Mouse (Mus musculus) stomach, embryonic 14.5 days (tissue): ENCODE results near the gene Ide. TPM values are rescaled to one million over a fixed set of nuclear protein-coding genes. Genes with fewer than 3 reads are reported as not detected.
"Not testable (repeated sequence)": the region's sequence is repeated elsewhere in the genome, so short reads cannot be mapped to it uniquely, and the experiment has no call there.

Experiments used
- ATAC-seq: fragments of 200-750 bp; cut with Nextera tagmentation; 2 replicates; pipeline ENCODE4 v1.8.0; 2017; ENCODE audit warnings: low read depth, moderate TSS enrichment; ENCODE audit not compliant: insufficient number of reproducible peaks, insufficient read depth, low FRiP score
- H3K27ac ChIP-seq: fragments of 300-500 bp; sonication (generic); 2 replicates; pipeline ENCODE4 v1.5.1; 2014; ENCODE audit warnings: mild to moderate bottlenecking, low read length, moderate library complexity, mixed read lengths
- H3K27me3 ChIP-seq: fragments of 300-500 bp; sonication (generic); 2 replicates; pipeline ENCODE4 v1.6.1; 2014; ENCODE audit warnings: low read length, control low read depth, mixed read lengths; ENCODE audit not compliant: control insufficient read depth, insufficient read depth
- H3K36me3 ChIP-seq: fragments of 300-500 bp; sonication (generic); 2 replicates; pipeline ENCODE4 v1.6.1; 2014; ENCODE audit warnings: mild to moderate bottlenecking, control low read depth, low read length, moderate library complexity, mixed read lengths; ENCODE audit not compliant: control insufficient read depth, insufficient read depth
- H3K4me1 ChIP-seq: fragments of 300-500 bp; sonication (generic); 2 replicates; pipeline ENCODE4 v1.6.1; 2014; ENCODE audit warnings: low read length, control low read depth, mixed read lengths; ENCODE audit not compliant: control insufficient read depth, insufficient read depth
- H3K4me2 ChIP-seq: fragments of 300-500 bp; sonication (generic); replicated peaks from 2 replicates; pipeline ENCODE4 v1.6.1; 2014; ENCODE audit warnings: low read depth, low read length, control low read depth
- H3K4me3 ChIP-seq: fragments of 300-500 bp; sonication (generic); 2 replicates; pipeline ENCODE4 v1.5.1; 2014; ENCODE audit warnings: low read depth, low read length, control low read depth
- H3K9ac ChIP-seq: fragments of 300-500 bp; sonication (generic); replicated peaks from 2 replicates; pipeline ENCODE4 v1.6.1; 2014; ENCODE audit warnings: low read depth, mild to moderate bottlenecking, control low read depth, low read length, moderate library complexity, mixed read lengths
- H3K9me3 ChIP-seq: fragments of 300-500 bp; sonication (generic); 2 replicates; pipeline ENCODE4 v1.6.1; 2016; ENCODE audit warnings: low read depth, low read length, control low read depth; ENCODE audit not compliant: control insufficient read depth
- WGBS: fragments of 180-500 bp; shearing (Covaris S2); extraction: QIAGEN DNeasy Blood & Tissue Kit; methylation state at CpG from one replicate; pipeline ENCODE4 v1.1.7; 2014; 5-methylcytosine and 5-hydroxymethylcytosine counted together
- polyA plus RNA-seq: library from polyadenylated mRNA; unstranded; fragments of >200 nt; fragmentation: Nextera tagmentation; extraction: Ambion mirVana; gene quantifications from 2 replicates; pipeline ENCODE4 v1.2.1, GENCODE M21; 2014

Gene Ide
- polyA plus RNA-seq, 1 experiment from 2014 or later, result 49.0 TPM

DNA sequence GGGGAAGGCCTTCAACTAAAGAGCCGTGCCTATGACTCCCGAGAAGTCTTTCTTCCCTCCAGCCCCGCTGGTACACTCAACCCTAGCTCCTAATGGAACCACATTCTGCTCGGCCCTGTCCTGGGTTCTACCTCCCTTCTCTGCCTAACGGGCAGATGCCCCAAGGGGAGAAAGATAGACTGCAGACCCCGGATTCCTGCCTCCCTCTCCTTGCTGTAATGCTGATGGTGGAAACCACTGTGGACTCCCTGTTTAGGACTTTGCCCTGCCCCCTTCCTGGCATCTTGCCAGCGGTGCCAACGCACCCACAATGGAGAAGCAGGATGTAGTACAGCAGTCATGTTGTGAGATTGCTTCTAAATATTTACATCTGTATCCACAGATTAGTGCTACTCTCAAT, 101.8 kb downstream of the Ide start:
- WGBS, result 56% methylated on average over 8 of the region's 8 CpGs
- no peak for ATAC-seq

DNA sequence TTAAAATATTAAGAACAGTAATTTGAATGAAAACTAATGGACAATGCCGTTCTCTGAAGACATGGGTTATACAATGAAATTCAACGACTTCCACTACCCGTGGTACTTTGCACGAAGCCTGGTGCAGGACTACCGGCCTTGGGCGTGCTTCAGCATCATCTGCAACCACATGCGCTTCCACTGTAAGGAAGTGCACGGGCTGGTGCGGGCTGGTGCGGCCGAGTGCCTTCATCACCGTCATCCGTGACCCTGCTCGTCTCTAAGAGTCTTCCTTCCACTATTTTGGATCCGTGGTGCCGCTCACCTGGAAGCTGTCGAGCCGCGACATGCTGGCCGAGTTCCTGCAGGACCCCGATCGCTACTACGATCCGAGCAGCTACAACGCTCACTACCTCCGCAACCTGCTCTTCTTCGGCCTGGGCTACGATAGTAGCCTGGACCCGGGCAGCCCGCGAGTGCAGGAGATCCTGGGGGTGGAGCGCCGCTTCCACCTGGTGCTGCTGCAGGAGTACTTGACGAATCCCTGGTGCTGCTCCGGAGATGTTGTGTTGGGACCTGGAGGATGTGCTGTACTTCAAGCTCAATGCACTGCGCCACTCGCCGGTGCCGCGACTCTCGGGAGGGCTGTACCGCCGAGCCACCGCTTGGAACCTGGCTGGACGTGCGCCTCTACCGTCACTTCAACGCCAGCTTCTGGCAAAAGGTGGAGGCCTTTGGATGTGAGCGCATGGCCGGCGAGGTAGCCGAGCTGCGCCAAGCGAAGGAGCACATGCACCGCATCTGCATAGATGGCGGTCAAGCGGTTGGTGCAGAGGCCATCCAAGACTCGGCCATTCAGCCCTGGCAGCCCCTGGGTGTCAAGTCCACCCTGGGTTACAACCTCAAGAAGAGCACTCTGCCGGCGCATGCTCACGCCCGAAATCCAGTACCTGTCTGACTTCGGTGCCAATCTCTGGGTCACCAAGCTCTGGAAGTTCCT, 103.8 kb downstream of the Ide start:
- ATAC-seq, result 0 out of 2 replicates have a peak, but pooled peaks have one; percentile 25
- no peak overlapping the region for H3K9ac ChIP-seq

More for the DNA sequence above, 101.8 kb downstream of the Ide start:
- H3K27me3 ChIP-seq, result peaks cover 22% of the 10 kb centered on the region; the same call in 1 of the 2 replicates
- H3K9me3 ChIP-seq, result no peaks in the 10 kb centered on the region
- no peak overlapping the region for H3K27ac ChIP-seq
- no peaks in the 10 kb centered on the region for H3K4me1 ChIP-seq
- no peak overlapping the region for H3K4me3 ChIP-seq
- H3K4me2 ChIP-seq, result no peak overlapping the region
- no peak overlapping the region for H3K9ac ChIP-seq
- no peaks in the 10 kb centered on the region for H3K36me3 ChIP-seq

DNA sequence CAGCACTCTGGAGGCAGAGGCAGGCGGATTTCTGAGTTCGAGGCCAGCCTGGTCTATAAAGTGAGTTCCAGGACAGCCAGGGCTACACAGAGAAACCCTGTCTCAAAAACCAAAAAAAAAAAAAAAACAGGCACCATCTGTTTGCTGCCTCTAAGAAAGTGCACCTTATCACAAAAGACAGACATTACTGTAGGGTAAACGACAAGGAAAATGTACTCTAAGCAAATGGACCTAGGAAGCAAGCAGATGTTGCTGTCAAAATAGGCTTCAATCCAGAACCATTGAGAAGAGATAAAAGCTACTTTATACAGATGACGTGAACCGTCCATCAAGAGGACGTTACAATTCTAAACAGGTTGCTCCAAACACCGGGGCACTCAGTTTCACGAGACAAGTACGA, 105.1 kb downstream of the Ide start:
- not testable (repeated sequence) for H3K9me3 ChIP-seq, H3K36me3 ChIP-seq, H3K9ac ChIP-seq, H3K4me1 ChIP-seq, H3K4me2 ChIP-seq, H3K4me3 ChIP-seq, H3K27ac ChIP-seq, ATAC-seq
- WGBS, result 61% methylated on average over 9 of the region's 9 CpGs
- H3K27me3 ChIP-seq, result peaks cover 22% of the 10 kb centered on the region; the same call in 1 of the 2 replicates

More for the DNA sequence above, 103.8 kb downstream of the Ide start:
- Histone ChIP-seq H3K9me3 (no peaks in the 10 kb centered on the region), H3K27me3 (peaks cover 22% of the 10 kb centered on the region; the same call in 1 of the 2 replicates), H3K4me1 (no peaks in the 10 kb centered on the region), H3K36me3 (no peaks in the 10 kb centered on the region), H3K4me3 (peak overlapping the region; percentile 28), H3K27ac (no peak overlapping the region), H3K4me2 (peak overlapping the region; percentile 51)
- 4% methylated on average over 63 of the region's 63 CpGs for WGBS

DNA sequence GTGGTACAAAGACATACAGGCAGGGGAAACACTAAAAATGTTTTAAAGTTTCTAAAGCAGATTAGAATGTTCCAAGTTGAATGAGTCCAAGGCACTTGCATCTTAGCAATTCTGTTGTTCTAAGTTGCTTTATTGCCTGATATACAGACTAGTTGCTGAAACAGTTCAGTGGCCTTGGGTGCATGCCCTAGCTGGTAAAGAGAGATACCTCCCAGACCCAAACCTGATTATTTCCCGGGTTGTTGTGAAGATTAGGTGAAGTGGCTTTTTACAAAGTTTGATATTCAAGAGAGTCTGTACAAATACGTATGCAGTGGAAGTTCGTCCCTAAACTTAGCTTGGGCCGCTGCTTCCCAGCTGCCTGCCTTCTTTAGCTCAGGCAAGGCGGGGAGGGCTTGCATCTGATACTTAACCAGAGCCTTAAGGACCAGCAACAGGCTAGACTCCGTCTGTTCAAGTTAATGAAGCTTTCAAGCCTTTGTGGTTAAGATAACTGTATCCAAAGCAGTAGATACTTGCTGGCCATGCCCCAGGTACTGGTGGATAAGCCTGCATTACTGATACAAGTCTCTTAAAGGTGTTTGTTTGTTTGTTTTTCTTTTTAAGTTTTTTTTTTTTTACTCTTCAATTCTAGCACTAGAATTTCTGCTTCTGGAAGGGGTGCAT, 112.3 kb downstream of the Ide start:
- no peak overlapping the region for H3K27ac ChIP-seq
- no peaks in the 10 kb centered on the region for H3K27me3 ChIP-seq
- no peak overlapping the region for H3K9ac ChIP-seq
- WGBS, result 83% methylated on average over 6 of the region's 6 CpGs
- ATAC-seq, result no peak
- no peaks in the 10 kb centered on the region for H3K9me3 ChIP-seq
- no peak overlapping the region for H3K4me2 ChIP-seq
- H3K4me3 ChIP-seq, result no peak overlapping the region
- peaks cover 8% of the 10 kb centered on the region; the same call in 1 of the 2 replicates for H3K36me3 ChIP-seq
- H3K4me1 ChIP-seq, result no peaks in the 10 kb centered on the region

Other genes starting within 250 kb of the Ide start
- gene March5, start 130.3 kb downstream of the Ide start, polyA plus RNA-seq, result 91.4 and 97.8 TPM in 2 replicates
- gene Cpeb3, start 129.3 kb downstream of the Ide start, polyA plus RNA-seq, result 0.62 and 0.91 TPM in 2 replicates
- 63.7 and 69.7 TPM in 2 replicates for gene Kif11, start 38.6 kb upstream of the Ide start, polyA plus RNA-seq
- gene Hhex, start 97.0 kb upstream of the Ide start, polyA plus RNA-seq, result 8.2 and 12.3 TPM in 2 replicates
- 12.8 and 13.7 TPM in 2 replicates for gene Exoc6, start 212.6 kb upstream of the Ide start, polyA plus RNA-seq